Mouse (Mus musculus) CD4-positive, CD25-positive, alpha-beta regulatory T cell, adult 4 months (primary cell): ENCODE measurements around the gene Ncor1. TPM values are rescaled to one million over a fixed set of nuclear protein-coding genes. Genes with fewer than 3 reads are reported as not detected.
"Not testable (repeated sequence)": the region's sequence is repeated elsewhere in the genome, so short reads cannot be mapped to it uniquely, and the experiment has no call there.

Source experiments
- ATAC-seq: one replicate; pipeline ENCODE4 v1.8.0; 2017
- polyA plus RNA-seq, 2 experiments: library from polyadenylated mRNA; unstranded; fragments of 100-300 nt; shearing (Covaris generic); gene quantifications; one replicate each; pipeline ENCODE4 v1.2.1; 2017

The Ncor1 gene
- polyA plus RNA-seq, 2 experiments from 2014 or later, result 170 to 205 TPM

- ATAC-seq, result peak; percentile 11
These were observed 460 bp downstream of the Ncor1 start for GRCm38 (mm10) chr11:62457891-62458270.

GRCm38 (mm10) chr11:62457241-62457890 lies 975 bp downstream of the Ncor1 start:
- ATAC-seq, result peak; percentile 88

- peak; percentile 46 for ATAC-seq
These were observed 1.7 kb downstream of the Ncor1 start for GRCm38 (mm10) chr11:62456483-62457172.

GRCm38 (mm10) chr11:62456021-62456482 lies 2.3 kb downstream of the Ncor1 start:
- no peak for ATAC-seq

- ATAC-seq, result no peak
These were observed 3.1 kb downstream of the Ncor1 start for GRCm38 (mm10) chr11:62455193-62455592.

GRCm38 (mm10) chr11:62448971-62449370 lies 9.4 kb downstream of the Ncor1 start:
- ATAC-seq, result no peak

GRCm38 (mm10) chr11:62445799-62446198 lies 12.5 kb downstream of the Ncor1 start:
- ATAC-seq, result no peak

- ATAC-seq, result no peak
These were observed 17.5 kb downstream of the Ncor1 start for GRCm38 (mm10) chr11:62440670-62441315.

- ATAC-seq, result no peak
These were observed 26.1 kb downstream of the Ncor1 start for GRCm38 (mm10) chr11:62432211-62432610.

- no peak for ATAC-seq
These were observed 31.2 kb downstream of the Ncor1 start for GRCm38 (mm10) chr11:62427105-62427504.

GRCm38 (mm10) chr11:62426266-62426665 lies 32.1 kb downstream of the Ncor1 start:
- ATAC-seq, result no peak

- no peak for ATAC-seq
These were observed 33.8 kb downstream of the Ncor1 start for GRCm38 (mm10) chr11:62424525-62424924.

- no peak for ATAC-seq
These were observed 43.3 kb downstream of the Ncor1 start for GRCm38 (mm10) chr11:62415026-62415425.

GRCm38 (mm10) chr11:62409611-62410010 lies 48.7 kb downstream of the Ncor1 start:
- no peak for ATAC-seq

GRCm38 (mm10) chr11:62408848-62409247 lies 49.5 kb downstream of the Ncor1 start:
- ATAC-seq, result no peak

GRCm38 (mm10) chr11:62396405-62396804 lies 61.9 kb downstream of the Ncor1 start:
- peak; percentile 58 for ATAC-seq

- no peak for ATAC-seq
These were observed 70.0 kb downstream of the Ncor1 start for GRCm38 (mm10) chr11:62388331-62388679.

- peak; percentile 32 for ATAC-seq
These were observed 70.6 kb downstream of the Ncor1 start for GRCm38 (mm10) chr11:62387608-62388330.

GRCm38 (mm10) chr11:62377202-62377851 lies 81.0 kb downstream of the Ncor1 start:
- ATAC-seq, result not testable (repeated sequence)

GRCm38 (mm10) chr11:62371776-62372175 lies 86.6 kb downstream of the Ncor1 start:
- ATAC-seq, result no peak

GRCm38 (mm10) chr11:62369924-62370323 lies 88.4 kb downstream of the Ncor1 start:
- ATAC-seq, result no peak

- no peak for ATAC-seq
These were observed 91.5 kb downstream of the Ncor1 start for GRCm38 (mm10) chr11:62366879-62367278.

- no peak for ATAC-seq
These were observed 103.1 kb downstream of the Ncor1 start for GRCm38 (mm10) chr11:62355216-62355615.
